Mouse (Mus musculus) MEL (cell line): ENCODE measurements around the gene Hoxb5.

Experiments
- CTCF ChIP-seq, 3 experiments: IDR thresholded peaks in 2 of 3; conservative IDR thresholded peaks in 1 of 3; 2 replicates each; pipeline ENCODE4 v1.5.1; 2011 to 2012; ENCODE audit warnings: low read length in 3 of 3, low read depth in 2 of 3, mild to moderate bottlenecking in 2 of 3, improper control_type of control experiment in 1 of 3, inconsistent platforms in 1 of 3, mixed read lengths in 1 of 3, moderate library complexity in 1 of 3; ENCODE audit not compliant: control insufficient read depth in 1 of 3, insufficient read depth in 1 of 3, poor library complexity in 1 of 3, severe bottlenecking in 1 of 3
- EP300 ChIP-seq, 2 experiments: IDR thresholded peaks; 2 replicates each; pipeline ENCODE4 v1.6.1; 2011; ENCODE audit warnings: improper control_type of control experiment in 2 of 2, low read length in 2 of 2, low read depth in 1 of 2, mild to moderate bottlenecking in 1 of 2
- MAX ChIP-seq: IDR thresholded peaks from 2 replicates; pipeline ENCODE4 v1.6.1; 2011; ENCODE audit warnings: low read length, improper control_type of control experiment
- MXI1 ChIP-seq: IDR thresholded peaks from 2 replicates; pipeline ENCODE4 v1.6.1; 2011; ENCODE audit warnings: mild to moderate bottlenecking, low read depth, low read length, improper control_type of control experiment
- POLR2A ChIP-seq, 2 experiments: IDR thresholded peaks; 2 replicates each; pipeline ENCODE4 v1.6.1; 2011 to 2012; ENCODE audit warnings: low read length in 2 of 2, mild to moderate bottlenecking in 2 of 2, control low read depth in 1 of 2, improper control_type of control experiment in 1 of 2, low read depth in 1 of 2, moderate library complexity in 1 of 2; ENCODE audit not compliant: control insufficient read depth in 1 of 2, insufficient read depth in 1 of 2, poor library complexity in 1 of 2
- TAL1 ChIP-seq: IDR thresholded peaks from 2 replicates; pipeline ENCODE4 v1.6.1; 2012; ENCODE audit warnings: mild to moderate bottlenecking, inconsistent platforms, low read length, moderate library complexity, mixed read lengths
- ZC3H11A ChIP-seq: IDR thresholded peaks from 2 replicates; pipeline ENCODE4 v1.6.1; 2012; ENCODE audit warnings: low read depth, mild to moderate bottlenecking, inconsistent platforms, low read length, improper control_type of control experiment
- ZKSCAN1 ChIP-seq: IDR thresholded peaks from 2 replicates; pipeline ENCODE4 v1.6.1; 2012; ENCODE audit warnings: low read depth, mild to moderate bottlenecking, inconsistent platforms, low read length, improper control_type of control experiment, moderate library complexity

DNA sequence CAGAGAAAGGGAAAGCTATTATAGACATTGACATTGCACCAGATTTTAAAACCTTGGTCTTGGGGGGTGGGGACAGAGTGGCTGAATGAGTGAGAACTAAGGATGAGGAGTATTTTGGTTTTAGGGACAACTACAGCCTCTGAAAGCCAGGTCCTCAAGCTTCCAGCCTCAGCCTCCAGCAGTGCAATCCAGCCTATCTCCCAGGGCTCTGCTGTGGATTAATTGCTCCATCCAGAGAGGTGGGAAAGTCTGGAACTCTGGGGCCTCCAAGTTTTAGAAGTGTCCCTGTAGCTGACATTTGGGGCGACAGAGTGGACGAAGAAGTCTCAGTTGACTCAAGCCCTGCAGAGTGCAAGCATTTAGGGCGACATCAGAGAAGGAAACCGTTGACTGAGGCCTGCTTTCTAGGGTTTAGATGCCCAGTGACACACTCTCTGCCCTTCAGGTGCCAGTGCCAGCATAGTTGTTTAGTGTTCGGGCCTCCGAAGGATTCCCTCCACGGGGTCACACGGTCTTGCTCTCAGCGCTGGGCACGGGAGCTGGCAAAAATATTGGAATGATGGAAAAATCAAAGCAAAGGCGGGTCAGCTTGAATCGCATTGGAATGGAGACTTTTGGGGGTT is 10.8 kb downstream of the Hoxb5 start:
- TF ChIP-seq POLR2A (IDR thresholded peaks at IDR 0.05; ENCODE audit: control insufficient read depth in 1 of 2, insufficient read depth in 1 of 2, low read depth in 1 of 2, low read length in 2 of 2, poor library complexity in 1 of 2): no peak
- no peak for TF ChIP-seq TAL1
- no peak for TF ChIP-seq ZC3H11A
- TF ChIP-seq CTCF (IDR thresholded peaks at IDR 0.05 in 2 of 3, conservative IDR thresholded peaks at IDR 0.05 in 1 of 3; ENCODE audit: control insufficient read depth in 1 of 3, insufficient read depth in 1 of 3, low read depth in 2 of 3, low read length in 3 of 3, poor library complexity in 1 of 3, severe bottlenecking in 1 of 3): no peak
- TF ChIP-seq EP300 (IDR thresholded peaks at IDR 0.05; ENCODE audit: low read depth in 1 of 2, low read length in 2 of 2): no peak
- TF ChIP-seq MAX: no peak
- TF ChIP-seq ZKSCAN1: no peak
- TF ChIP-seq MXI1: no peak
